Mouse (Mus musculus) neural tube, embryonic 15.5 days (tissue): Measurements from ENCODE around the gene Ddx52. TPM values are rescaled to one million over a fixed set of nuclear protein-coding genes. Genes with fewer than 3 reads are reported as not detected.
A peak's percentile ranks its signal among the peaks of the same experiment; 100 is the strongest.

Experiments
- ATAC-seq: fragments of 200-750 bp; cut with Nextera tagmentation; 2 replicates; pipeline ENCODE4 v1.8.0; 2017; ENCODE audit warnings: mild to moderate bottlenecking, moderate TSS enrichment, moderate library complexity; ENCODE audit not compliant: low FRiP score
- H3K27ac ChIP-seq: fragments of 300-500 bp; sonication (generic); replicated peaks from 2 replicates; pipeline ENCODE4 v1.5.1; 2015; ENCODE audit warnings: mild to moderate bottlenecking, inconsistent platforms
- H3K27me3 ChIP-seq: fragments of 300-500 bp; sonication (generic); replicated peaks from 2 replicates; pipeline ENCODE4 v1.6.1; 2015; ENCODE audit warnings: inconsistent platforms
- H3K36me3 ChIP-seq: fragments of 300-500 bp; sonication (generic); 2 replicates; pipeline ENCODE4 v1.6.1; 2015; ENCODE audit warnings: inconsistent platforms
- H3K4me1 ChIP-seq: fragments of 300-500 bp; sonication (generic); 2 replicates; pipeline ENCODE4 v1.6.1; 2015; ENCODE audit warnings: inconsistent platforms
- H3K4me2 ChIP-seq: fragments of 300-500 bp; sonication (generic); 2 replicates; pipeline ENCODE4 v1.6.1; 2015; ENCODE audit warnings: inconsistent platforms, mild to moderate bottlenecking, moderate library complexity
- H3K4me3 ChIP-seq: fragments of 300-500 bp; sonication (generic); replicated peaks from 2 replicates; pipeline ENCODE4 v1.5.1; 2015; ENCODE audit warnings: mild to moderate bottlenecking, inconsistent platforms
- H3K9ac ChIP-seq: fragments of 300-500 bp; sonication (generic); replicated peaks from 2 replicates; pipeline ENCODE4 v1.6.1; 2015; ENCODE audit warnings: mild to moderate bottlenecking, inconsistent platforms
- H3K9me3 ChIP-seq: fragments of 300-500 bp; sonication (generic); replicated peaks from 2 replicates; pipeline ENCODE4 v1.6.1; 2016; ENCODE audit warnings: inconsistent platforms
- WGBS: fragments of 180-500 bp; shearing (Covaris S2); methylation state at CpG from one replicate; pipeline ENCODE4 v1.1.7; 2015; ENCODE audit warnings: mixed read lengths; 5-methylcytosine and 5-hydroxymethylcytosine counted together
- polyA plus RNA-seq: library from polyadenylated mRNA; unstranded; fragments of >200 nt; fragmentation: Nextera tagmentation; extraction: Ambion mirVana; gene quantifications from 2 replicates; pipeline ENCODE4 v1.2.1, GENCODE M21; 2015

Ddx52 gene
- polyA plus RNA-seq, 1 experiment from 2014 or later, result 21.6 TPM

DNA sequence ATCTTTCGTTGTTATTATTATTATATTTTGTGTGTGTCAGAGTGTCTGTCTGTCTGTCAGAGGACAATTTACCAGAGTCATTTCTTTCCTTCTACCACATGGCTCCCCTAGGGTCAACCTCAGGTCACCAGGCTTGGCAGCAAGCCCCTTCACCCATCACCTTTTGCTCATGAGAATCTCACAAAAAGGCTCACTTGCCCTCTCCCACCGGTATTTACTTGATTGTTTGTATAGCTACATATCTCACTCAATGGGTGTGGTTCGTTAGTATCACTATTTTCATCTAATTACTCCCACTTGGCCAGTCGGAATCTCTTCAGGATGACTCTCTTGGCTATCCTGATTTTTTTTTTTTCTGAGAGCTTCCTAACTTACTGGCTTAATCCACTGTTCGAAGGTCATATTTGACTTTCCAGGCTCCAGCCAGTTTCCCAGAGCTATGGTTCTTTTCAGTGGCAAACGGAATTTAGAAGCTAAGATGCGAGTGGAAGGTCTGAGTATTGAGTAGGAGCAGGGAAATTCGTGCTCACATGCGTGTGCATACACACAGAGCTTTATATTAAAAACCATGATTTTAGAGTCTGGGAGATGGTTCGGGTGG is 9.3 kb upstream of the Ddx52 start:
- Histone ChIP-seq H3K4me3 (no peak overlapping the region), H3K27ac (no peak overlapping the region), H3K4me1 (no peaks in the 10 kb centered on the region), H3K27me3 (no peaks in the 10 kb centered on the region), H3K36me3 (no peaks in the 10 kb centered on the region), H3K4me2 (no peak overlapping the region), H3K9ac (no peak overlapping the region), H3K9me3 (no peaks in the 10 kb centered on the region)
- 85% methylated on average over 10 of the region's 10 CpGs for WGBS
- ATAC-seq, result no peak

DNA sequence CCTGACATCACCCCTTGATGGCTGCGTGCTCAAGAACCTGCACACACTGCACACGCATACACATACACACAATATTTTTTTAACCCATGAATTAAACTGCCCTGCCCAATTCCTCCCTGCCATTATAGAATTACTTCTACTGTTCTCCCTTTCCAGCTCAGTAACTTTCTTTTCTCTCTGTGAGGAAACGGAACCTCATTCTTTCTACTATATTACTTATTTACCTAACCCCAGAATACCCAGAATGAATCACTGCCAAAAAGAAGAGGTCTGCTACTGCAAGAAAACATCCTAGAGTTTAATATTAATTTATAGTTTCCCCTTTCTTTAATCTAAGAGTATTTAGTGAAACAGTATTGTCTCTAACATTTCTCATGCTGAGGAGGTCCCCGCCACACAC is 8.5 kb upstream of the Ddx52 start:
- no peaks in the 10 kb centered on the region for H3K36me3 ChIP-seq
- no peak for ATAC-seq
- H3K27me3 ChIP-seq, result no peaks in the 10 kb centered on the region
- no peaks in the 10 kb centered on the region for H3K9me3 ChIP-seq
- H3K4me3 ChIP-seq, result no peak overlapping the region
- no peaks in the 10 kb centered on the region for H3K4me1 ChIP-seq
- no peak overlapping the region for H3K4me2 ChIP-seq
- WGBS, result 94% methylated on average over 4 of the region's 4 CpGs
- no peak overlapping the region for H3K9ac ChIP-seq
- H3K27ac ChIP-seq, result no peak overlapping the region

DNA sequence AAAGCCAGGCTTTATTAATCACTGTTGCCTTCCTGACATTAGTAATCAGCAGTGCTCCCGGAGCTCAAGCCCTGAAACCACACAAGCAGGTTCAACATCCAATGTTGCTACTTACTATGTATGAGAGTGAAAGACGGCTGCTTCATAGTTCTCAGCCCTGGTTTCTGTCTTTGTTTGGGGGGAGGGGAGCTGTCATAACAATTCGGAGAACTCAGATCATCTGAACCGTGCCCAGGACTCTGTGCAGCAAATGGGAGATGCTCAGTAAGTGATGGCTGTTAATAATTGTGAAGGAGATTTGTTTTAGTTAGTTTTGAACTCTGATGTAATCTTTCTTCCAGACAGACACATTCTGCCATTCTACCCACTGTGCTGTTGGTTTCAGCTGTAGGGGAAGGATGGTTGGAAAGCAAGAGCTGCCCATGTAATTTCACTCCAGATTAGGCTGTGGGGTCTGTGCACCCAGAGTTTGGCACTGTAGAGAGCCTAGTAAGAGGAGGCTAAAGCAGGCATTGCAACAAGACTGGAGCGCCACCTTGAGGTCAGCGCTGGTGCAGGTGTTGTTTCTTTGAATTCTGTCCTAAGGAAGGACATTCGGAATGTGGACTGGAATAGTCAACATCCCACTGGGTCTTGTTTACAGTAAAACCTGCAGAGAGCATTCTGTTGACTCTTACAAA is 5.7 kb upstream of the Ddx52 start:
- 26% methylated on average over 7 of the region's 7 CpGs for WGBS
- H3K9me3 ChIP-seq, result no peaks in the 10 kb centered on the region
- no peak for ATAC-seq
- peaks cover 3% of the 10 kb centered on the region; the same call in 1 of the 2 replicates for H3K27me3 ChIP-seq
- no peak overlapping the region for H3K27ac ChIP-seq
- H3K36me3 ChIP-seq, result no peaks in the 10 kb centered on the region
- no peak overlapping the region for H3K4me2 ChIP-seq
- no peak overlapping the region for H3K4me3 ChIP-seq
- H3K9ac ChIP-seq, result no peak overlapping the region
- no peaks in the 10 kb centered on the region for H3K4me1 ChIP-seq

DNA sequence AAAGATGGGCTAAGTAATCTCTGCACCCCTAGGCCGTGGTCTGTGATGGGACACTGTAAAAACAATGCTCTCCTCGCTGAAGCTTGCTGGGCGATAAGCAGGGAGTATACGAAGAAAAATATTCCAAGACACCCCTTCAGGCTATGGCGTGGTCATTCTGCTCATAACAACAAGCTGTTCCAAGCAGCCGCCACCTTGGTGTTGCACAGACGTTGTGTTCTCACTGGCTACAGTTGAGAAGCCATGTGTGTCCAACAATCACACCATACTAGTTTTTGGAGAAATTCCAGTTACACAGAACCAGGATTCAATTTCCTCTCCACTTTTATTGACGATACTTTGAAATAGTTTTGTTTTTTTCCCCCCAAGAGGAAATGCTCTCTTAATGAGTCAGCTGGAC is 3.3 kb upstream of the Ddx52 start:
- peaks cover 14% of the 10 kb centered on the region for H3K4me1 ChIP-seq
- no peak overlapping the region for H3K4me3 ChIP-seq
- ATAC-seq, result no peak
- H3K9me3 ChIP-seq, result no peaks in the 10 kb centered on the region
- no peak overlapping the region for H3K27ac ChIP-seq
- H3K4me2 ChIP-seq, result no peak overlapping the region
- H3K36me3 ChIP-seq, result peaks cover 4% of the 10 kb centered on the region; the same call in 1 of the 2 replicates
- H3K9ac ChIP-seq, result no peak overlapping the region
- 87% methylated on average over 8 of the region's 8 CpGs for WGBS
- peaks cover 3% of the 10 kb centered on the region; the same call in 1 of the 2 replicates for H3K27me3 ChIP-seq

DNA sequence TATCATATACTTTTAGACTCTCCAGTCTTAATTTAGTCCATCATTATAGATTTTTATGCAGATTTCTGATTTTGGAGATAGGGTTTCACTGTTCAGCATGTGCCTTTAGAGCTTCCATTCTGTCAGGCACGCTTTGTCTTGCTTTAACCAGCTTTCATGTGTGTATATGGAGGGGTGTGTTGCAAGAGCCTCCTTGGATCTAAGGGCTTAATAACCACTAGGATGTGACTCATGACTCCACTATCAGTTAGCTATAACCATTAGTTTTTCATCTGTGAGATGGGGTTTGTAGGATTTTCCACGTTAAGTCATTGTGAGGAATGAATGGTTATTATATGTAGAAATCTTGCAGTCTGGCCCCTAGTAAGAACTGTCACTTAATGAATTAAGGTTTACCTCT is 15.0 kb downstream of the Ddx52 start:
- Histone ChIP-seq H3K4me3 (no peak overlapping the region), H3K4me1 (no peaks in the 10 kb centered on the region), H3K27me3 (no peaks in the 10 kb centered on the region), H3K36me3 (peaks cover 85% of the 10 kb centered on the region), H3K27ac (no peak overlapping the region), H3K4me2 (no peak overlapping the region), H3K9ac (no peak overlapping the region), H3K9me3 (no peaks in the 10 kb centered on the region)
- ATAC-seq, result no peak
- 95% methylated on average over 2 of the region's 2 CpGs for WGBS

DNA sequence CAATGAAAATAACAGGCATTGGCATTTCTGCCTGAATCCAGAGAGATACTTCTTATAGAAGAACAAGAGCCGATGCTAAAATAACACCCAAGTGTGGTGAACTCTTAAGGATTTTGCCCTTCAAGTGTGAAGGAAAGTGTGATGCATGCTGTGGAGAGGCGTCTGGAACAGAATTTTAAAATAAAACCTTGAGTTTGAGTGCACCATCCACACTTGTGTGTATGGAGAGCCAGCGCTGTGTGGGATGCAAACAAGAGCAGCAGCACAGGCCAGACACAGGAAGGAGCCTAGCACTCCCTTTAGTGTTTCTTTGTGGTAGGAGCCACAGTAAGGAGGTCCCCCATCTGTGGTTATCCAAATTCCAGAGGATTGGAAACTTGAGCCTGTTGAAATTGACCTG is 20.1 kb downstream of the Ddx52 start:
- Histone ChIP-seq H3K27ac (no peak overlapping the region), H3K9me3 (no peaks in the 10 kb centered on the region), H3K4me2 (no peak overlapping the region), H3K4me3 (no peak overlapping the region), H3K27me3 (no peaks in the 10 kb centered on the region), H3K9ac (no peak overlapping the region), H3K4me1 (peaks cover 22% of the 10 kb centered on the region), H3K36me3 (peaks cover 44% of the 10 kb centered on the region)
- WGBS, result 96% methylated on average over 3 of the region's 3 CpGs
- ATAC-seq, result no peak

DNA sequence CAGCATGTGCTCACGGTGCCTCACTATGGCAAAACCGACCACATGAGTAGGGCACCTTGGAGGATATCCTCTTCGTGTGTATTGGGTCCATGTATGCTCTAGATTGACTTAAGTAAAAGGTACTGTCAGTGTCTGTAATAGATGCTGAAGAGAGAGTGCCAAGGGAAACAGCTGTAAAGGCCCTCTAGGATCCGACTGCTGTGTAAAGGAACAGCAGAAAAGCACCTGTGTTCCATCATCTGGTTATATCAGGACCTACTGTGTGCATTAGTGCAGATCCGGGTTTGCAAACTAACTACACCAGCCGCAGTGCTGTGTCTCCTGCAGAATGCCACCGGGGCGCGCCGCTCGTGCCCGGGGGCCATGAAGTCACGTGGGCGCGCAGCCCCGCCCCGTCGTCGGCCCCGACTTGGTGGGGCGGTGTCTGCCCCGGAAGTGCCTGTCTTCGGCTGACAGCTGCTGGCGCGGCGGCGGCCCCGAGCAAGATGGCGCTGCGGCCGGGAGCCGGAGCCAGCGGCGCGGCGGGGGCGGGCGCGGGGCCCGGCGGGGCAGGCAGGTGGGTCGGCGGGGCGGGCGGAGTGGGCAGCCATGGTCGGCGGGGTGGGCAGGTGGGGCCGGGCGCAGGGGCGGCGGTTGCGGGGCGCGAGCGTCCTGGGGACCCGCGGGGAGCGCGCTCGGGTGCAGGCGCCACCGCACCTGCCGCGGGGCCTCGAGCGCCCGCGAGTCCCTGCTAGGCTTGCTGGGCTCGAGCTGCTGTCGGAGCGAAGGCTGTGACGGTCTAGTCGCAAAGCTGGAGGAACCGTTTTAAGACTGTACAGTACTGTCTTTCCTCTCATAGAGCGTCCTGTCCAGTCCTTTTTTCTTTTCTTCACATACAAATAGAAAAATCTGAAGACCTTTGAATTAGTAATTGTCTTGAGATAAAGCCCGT is 22.4 kb downstream of the Ddx52 start, which contains the start of gene Synrg:
Gene Synrg, plus strand, starts transcription at position 438 of the 931 bp plus-strand sequence.
- Histone ChIP-seq H3K27me3 (no peaks in the 10 kb centered on the region), H3K27ac (peak within 1 kb of the TSS; percentile 91), H3K4me2 (peak within 1 kb of the TSS; percentile 66), H3K4me3 (peak within 1 kb of the TSS; percentile 72), H3K4me1 (peaks cover 28% of the 10 kb centered on the region), H3K36me3 (peaks cover 32% of the 10 kb centered on the region), H3K9me3 (no peaks in the 10 kb centered on the region), H3K9ac (peak within 1 kb of the TSS; percentile 81)
- WGBS, result 2% methylated on average over 59 of the region's 76 CpGs
- peak; percentile 98 for ATAC-seq

DNA sequence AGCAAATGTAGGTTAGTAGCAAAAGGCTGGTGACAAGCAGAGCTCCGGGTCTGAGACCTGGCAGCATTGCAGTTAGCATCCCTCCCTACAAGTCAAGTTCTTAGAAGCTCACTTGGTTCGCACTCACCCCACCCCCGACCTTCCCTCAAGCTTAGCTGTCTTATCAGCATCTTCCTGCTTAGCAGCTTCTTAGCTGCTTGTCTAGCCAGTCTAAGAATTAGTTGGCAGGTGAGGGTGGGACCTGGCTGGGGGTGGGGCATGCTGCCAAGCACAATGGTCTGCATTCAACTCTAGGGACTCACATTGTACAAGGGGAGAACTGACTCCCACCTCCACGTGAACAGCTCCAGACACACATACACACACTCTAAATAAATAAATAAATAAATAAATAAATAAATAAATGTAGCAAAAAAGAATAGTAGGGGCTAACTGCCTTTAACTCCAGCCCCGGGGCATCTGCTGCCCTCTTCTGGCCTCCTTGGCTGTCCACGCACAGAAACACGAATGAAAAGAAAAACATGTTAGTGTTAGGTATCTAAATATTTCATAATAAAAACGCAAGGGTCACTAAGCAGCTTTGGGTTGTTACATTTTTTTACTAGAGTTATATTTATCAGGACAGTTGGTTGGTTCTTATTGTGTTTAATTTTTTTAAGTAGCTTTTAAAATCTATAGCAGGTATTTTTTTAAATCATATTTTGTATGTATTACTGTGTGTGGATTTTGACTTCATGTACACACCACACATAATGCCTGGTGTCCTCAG is 25.8 kb downstream of the Ddx52 start:
- H3K4me1 ChIP-seq, result peaks cover 28% of the 10 kb centered on the region
- peaks cover 14% of the 10 kb centered on the region for H3K36me3 ChIP-seq
- no peaks in the 10 kb centered on the region for H3K9me3 ChIP-seq
- no peak overlapping the region for H3K27ac ChIP-seq
- no peak overlapping the region for H3K9ac ChIP-seq
- no peaks in the 10 kb centered on the region for H3K27me3 ChIP-seq
- WGBS, result 61% methylated on average over 8 of the region's 8 CpGs
- ATAC-seq, result no peak
- H3K4me2 ChIP-seq, result no peak overlapping the region
- H3K4me3 ChIP-seq, result no peak overlapping the region

DNA sequence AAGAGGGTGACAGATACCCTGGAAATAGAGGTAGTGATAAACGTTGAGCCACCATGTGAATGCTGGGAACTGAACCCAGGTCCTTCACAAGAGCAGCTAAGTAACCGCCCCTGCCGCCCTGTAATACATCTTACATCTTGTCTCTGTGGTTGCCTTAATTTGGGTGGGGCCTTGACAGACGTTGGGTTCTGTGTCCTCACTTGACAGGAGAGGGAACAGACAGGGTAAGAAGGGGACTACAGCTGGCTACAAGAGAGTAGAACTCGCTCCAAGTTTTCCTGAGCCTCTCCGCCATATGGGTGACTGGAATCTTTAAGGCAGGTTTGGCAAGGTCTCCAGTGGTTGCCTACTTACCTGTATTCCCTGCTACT is 26.3 kb downstream of the Ddx52 start:
- Histone ChIP-seq H3K4me3 (no peak overlapping the region), H3K9me3 (no peaks in the 10 kb centered on the region), H3K4me1 (peaks cover 28% of the 10 kb centered on the region), H3K27me3 (no peaks in the 10 kb centered on the region), H3K27ac (no peak overlapping the region), H3K4me2 (no peak overlapping the region), H3K9ac (no peak overlapping the region), H3K36me3 (peaks cover 18% of the 10 kb centered on the region)
- 83% methylated on average over 6 of the region's 6 CpGs for WGBS
- no peak for ATAC-seq

DNA sequence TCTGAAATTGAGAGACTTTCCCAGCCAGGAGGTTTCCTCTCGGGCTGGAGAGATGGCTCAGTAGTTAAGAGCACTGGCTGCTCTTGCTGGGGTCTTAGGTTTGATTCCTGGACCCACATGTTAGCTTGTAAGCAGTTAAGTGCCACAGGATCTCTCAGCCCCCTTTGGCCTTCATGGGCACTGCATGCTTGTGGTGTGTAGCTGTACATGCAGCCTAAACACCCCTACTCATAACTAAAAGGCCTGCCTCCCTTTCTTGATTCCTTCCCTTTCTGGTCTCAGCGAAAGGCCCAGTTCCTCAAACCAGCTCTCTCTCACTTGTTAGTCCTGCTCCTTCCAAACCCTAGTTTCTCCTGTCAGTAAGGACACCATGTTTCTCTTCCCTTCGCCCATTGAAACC is 27.2 kb downstream of the Ddx52 start:
- no peak overlapping the region for H3K4me3 ChIP-seq
- peaks cover 24% of the 10 kb centered on the region for H3K4me1 ChIP-seq
- no peak overlapping the region for H3K4me2 ChIP-seq
- peaks cover 20% of the 10 kb centered on the region for H3K36me3 ChIP-seq
- H3K9me3 ChIP-seq, result no peaks in the 10 kb centered on the region
- H3K27ac ChIP-seq, result no peak overlapping the region
- WGBS, result 88% methylated on average over 3 of the region's 3 CpGs
- H3K9ac ChIP-seq, result no peak overlapping the region
- ATAC-seq, result no peak
- H3K27me3 ChIP-seq, result no peaks in the 10 kb centered on the region
